Mouse (Mus musculus) megakaryocyte, embryonic 14.5 days (primary cell): ENCODE measurements at regions not wholly inside any gene's neighbourhood (a gene's known extent, or its start where the extent isn't known, plus 50 kb on each side); places are given as distances from the start of the nearest gene placed in this dataset.
"Not testable (repeated sequence)": the region's sequence is repeated elsewhere in the genome, so short reads cannot be mapped to it uniquely, and the experiment has no call there.

Experiments used
- H3K27me3 ChIP-seq: replicated peaks from 2 replicates; pipeline ENCODE3; 2012; ENCODE audit warnings: inconsistent platforms
- H3K36me3 ChIP-seq: replicated peaks from 2 replicates; pipeline ENCODE3; 2012; ENCODE audit warnings: low read length, inconsistent platforms, mixed read lengths
- H3K4me1 ChIP-seq: 2 replicates; pipeline ENCODE4 v1.6.1; 2012; ENCODE audit warnings: inconsistent platforms
- H3K4me3 ChIP-seq: replicated peaks from 2 replicates; pipeline ENCODE3; 2012; ENCODE audit warnings: moderate library complexity, mild to moderate bottlenecking, inconsistent platforms
- H3K9me3 ChIP-seq: 2 replicates; pipeline ENCODE4 v1.6.1; 2012; ENCODE audit warnings: inconsistent platforms
- FLI1 ChIP-seq: IDR thresholded peaks from 2 replicates; pipeline ENCODE4 v1.6.1; 2012; ENCODE audit warnings: low read length, inconsistent platforms, mixed read lengths
- GATA1 ChIP-seq: IDR thresholded peaks from 3 replicates; pipeline ENCODE4 v1.6.1; 2012; ENCODE audit warnings: mixed read lengths, low read length, inconsistent platforms, borderline replicate concordance

GRCm38 (mm10) chr2:171985813-171986572 lies 57.3 kb downstream of the Cbln4 start:
- Histone ChIP-seq H3K4me1 (no peaks in the 10 kb centered on the region), H3K9me3 (peaks cover 95% of the 10 kb centered on the region), H3K4me3 (peak overlapping the region; percentile 46), H3K36me3 (no peaks in the 10 kb centered on the region), H3K27me3 (no peaks in the 10 kb centered on the region)
- no peak for TF ChIP-seq GATA1
- no peak for TF ChIP-seq FLI1

- Histone ChIP-seq H3K36me3 (no peaks in the 10 kb centered on the region), H3K4me3 (no peak overlapping the region), H3K9me3 (peaks cover 86% of the 10 kb centered on the region), H3K4me1 (no peaks in the 10 kb centered on the region), H3K27me3 (no peaks in the 10 kb centered on the region)
- no peak for TF ChIP-seq FLI1
Observed at GRCm38 (mm10) chr2:171969311-171969905, 73.9 kb downstream of the Cbln4 start.

GRCm38 (mm10) chr2:171946569-171947250 lies 96.6 kb downstream of the Cbln4 start:
- Histone ChIP-seq H3K4me1 (no peaks in the 10 kb centered on the region), H3K36me3 (no peaks in the 10 kb centered on the region), H3K27me3 (no peaks in the 10 kb centered on the region), H3K9me3 (peaks cover 83% of the 10 kb centered on the region), H3K4me3 (peak overlapping the region; percentile 79)
- no peak for TF ChIP-seq FLI1
- no peak for TF ChIP-seq GATA1

- Histone ChIP-seq H3K9me3 (peaks cover 89% of the 10 kb centered on the region), H3K27me3 (no peaks in the 10 kb centered on the region)
- TF ChIP-seq FLI1 (no peak), GATA1 (no peak)
Observed at GRCm38 (mm10) chr2:171942671-171943070, 100.6 kb downstream of the Cbln4 start.

GRCm38 (mm10) chr2:171935646-171936325 lies 107.5 kb downstream of the Cbln4 start:
- TF ChIP-seq FLI1 (no peak), GATA1 (no peak)
- H3K4me3 ChIP-seq = no peak overlapping the region
- no peaks in the 10 kb centered on the region for H3K4me1 ChIP-seq
- no peaks in the 10 kb centered on the region for H3K36me3 ChIP-seq
- no peaks in the 10 kb centered on the region for H3K27me3 ChIP-seq
- peaks cover 67% of the 10 kb centered on the region for H3K9me3 ChIP-seq

More at GRCm38 (mm10) chr2:171942671-171943070, 100.6 kb downstream of the Cbln4 start:
- no peaks in the 10 kb centered on the region for H3K4me1 ChIP-seq
- no peaks in the 10 kb centered on the region for H3K36me3 ChIP-seq
- H3K4me3 ChIP-seq = no peak overlapping the region

- Histone ChIP-seq H3K4me1 (no peaks in the 10 kb centered on the region), H3K9me3 (peaks cover 56% of the 10 kb centered on the region), H3K36me3 (no peaks in the 10 kb centered on the region), H3K27me3 (no peaks in the 10 kb centered on the region), H3K4me3 (peak overlapping the region; percentile 57)
- no peak for TF ChIP-seq FLI1
- no peak for TF ChIP-seq GATA1
Observed at GRCm38 (mm10) chr2:171920960-171921359, 122.3 kb downstream of the Cbln4 start.

- Histone ChIP-seq H3K9me3 (peaks cover 91% of the 10 kb centered on the region), H3K27me3 (no peaks in the 10 kb centered on the region), H3K36me3 (no peaks in the 10 kb centered on the region), H3K4me3 (no peak overlapping the region), H3K4me1 (no peaks in the 10 kb centered on the region)
- TF ChIP-seq GATA1 (no peak), FLI1 (no peak)
Observed at GRCm38 (mm10) chr2:171887306-171887705, 156.0 kb downstream of the Cbln4 start.

GRCm38 (mm10) chr2:171879238-171879960 lies 163.9 kb downstream of the Cbln4 start:
- not testable (repeated sequence) for H3K4me3 ChIP-seq, H3K4me1 ChIP-seq, H3K36me3 ChIP-seq, H3K27me3 ChIP-seq
- peaks cover 74% of the 10 kb centered on the region for H3K9me3 ChIP-seq

- H3K36me3 ChIP-seq = no peaks in the 10 kb centered on the region
- H3K9me3 ChIP-seq = peaks cover 74% of the 10 kb centered on the region
- H3K27me3 ChIP-seq = no peaks in the 10 kb centered on the region
Observed at GRCm38 (mm10) chr2:171867550-171867949, 175.7 kb downstream of the Cbln4 start.

More at GRCm38 (mm10) chr2:171867550-171867949, 175.7 kb downstream of the Cbln4 start:
- TF ChIP-seq GATA1 (no peak), FLI1 (no peak)
- Histone ChIP-seq H3K4me1 (no peaks in the 10 kb centered on the region), H3K4me3 (no peak overlapping the region)
